9 mouse cellular contexts compared by ENCODE assay signal in genomic region chr7:45719738-45720412, GRCm38 (mm10). TPM values are rescaled to one million over a fixed set of nuclear protein-coding genes. Genes with fewer than 3 reads are reported as not detected.
DNase-seq lines count a peak whose midpoint lies in the region; ATAC-seq and TF ChIP-seq lines count a peak whose summit lies in the region.
"Had no signal": no experiment of that assay in that cellular context is flagged by ENCODE, and none has a peak within 500 bp of the region (broad histone marks: within the 10 kb centered on the region; RNA-seq: fewer than 3 reads in every experiment).

No protein-coding gene starts in this region.

- no peak for ATAC-seq in kidney, embryonic 15.5 days (replicated peaks; ENCODE audit: low FRiP score)
- ATAC-seq in forebrain, postnatal 0 days: no peak
- ATAC-seq in liver, postnatal 0 days: no peak

- peak overlapping the region; percentile 75 for H3K4me3 ChIP-seq in kidney, embryonic 15.5 days (replicated peaks)
- no peak overlapping the region for H3K4me3 ChIP-seq in forebrain, postnatal 0 days (ENCODE audit: low read depth, low read length)
- H3K4me3 ChIP-seq in liver, postnatal 0 days (ENCODE audit: low read depth, low read length): no peak overlapping the region

- DNase-seq in kidney, adult 18-20 months: no peak
- DNase-seq in ZHBTc4 (ENCODE audit: low read depth, low spot score): peak; percentile 32
- no peak for DNase-seq in forebrain, postnatal 0 days
- DNase-seq in liver, postnatal 0 days: no peak
- no peak for DNase-seq in urinary bladder, postnatal 36 days (ENCODE audit: low spot score in 2 of 2)
- DNase-seq in adrenal gland, postnatal 4 days (ENCODE audit: low spot score in 2 of 2): no peak
- DNase-seq in gastrocnemius, postnatal 14 days: no peak

- peaks cover 49% of the 10 kb centered on the region for H3K4me1 ChIP-seq in kidney, embryonic 15.5 days
- H3K4me1 ChIP-seq in forebrain, postnatal 0 days (ENCODE audit: insufficient read depth): peaks cover 12% of the 10 kb centered on the region
- peaks cover 28% of the 10 kb centered on the region for H3K4me1 ChIP-seq in liver, postnatal 0 days (ENCODE audit: insufficient read depth)

- WGBS in kidney, embryonic 15.5 days: 91% methylated on average over 16 of the region's 16 CpGs
- WGBS in forebrain, postnatal 0 days: 86% methylated on average over 15 of the region's 16 CpGs
- 88% methylated on average over 15 of the region's 16 CpGs for whole genome bisulfite sequencing in liver, postnatal 0 days (ENCODE audit: insufficient replicate concordance)

- H3K9me3 ChIP-seq in kidney, embryonic 15.5 days (replicated peaks): no peaks in the 10 kb centered on the region
- no peaks in the 10 kb centered on the region for H3K9me3 ChIP-seq in forebrain, postnatal 0 days (ENCODE audit: low read length)
- no peaks in the 10 kb centered on the region for H3K9me3 ChIP-seq in liver, postnatal 0 days (ENCODE audit: low read length)

- peaks cover 58% of the 10 kb centered on the region for H3K36me3 ChIP-seq in kidney, embryonic 15.5 days
- peaks cover 46% of the 10 kb centered on the region for H3K36me3 ChIP-seq in forebrain, postnatal 0 days (ENCODE audit: insufficient read depth)
- peaks cover 21% of the 10 kb centered on the region for H3K36me3 ChIP-seq in liver, postnatal 0 days (replicated peaks; ENCODE audit: insufficient read depth, low read length)

- TF ChIP-seq EP300 in liver, postnatal 0 days (IDR thresholded peaks at IDR 0.05; ENCODE audit: low read depth): no peak

- no peak overlapping the region for H3K27ac ChIP-seq in kidney, embryonic 15.5 days
- no peak overlapping the region for H3K27ac ChIP-seq in forebrain, postnatal 0 days (ENCODE audit: low read depth, low read length)
- no peak overlapping the region for H3K27ac ChIP-seq in liver, postnatal 0 days (ENCODE audit: low read depth)

- no peak for TF ChIP-seq CTCF in forebrain, postnatal 0 days (IDR thresholded peaks at IDR 0.05; ENCODE audit: low read depth)
- no peak for TF ChIP-seq CTCF in liver, postnatal 0 days (IDR thresholded peaks at IDR 0.05; ENCODE audit: low read depth)

- peak overlapping the region; percentile 70 for H3K4me2 ChIP-seq in kidney, embryonic 15.5 days
- H3K4me2 ChIP-seq in forebrain, postnatal 0 days (ENCODE audit: low read depth): 0 out of 2 replicates have a peak overlapping the region, but pooled peaks have one; percentile 65
- peak overlapping the region; percentile 89 for H3K4me2 ChIP-seq in liver, postnatal 0 days (ENCODE audit: low read depth, low read length)

- H3K9ac ChIP-seq in kidney, embryonic 15.5 days: peak overlapping the region; percentile 94; the same call in 1 of the 2 replicates
- no peak overlapping the region for H3K9ac ChIP-seq in forebrain, postnatal 0 days
- H3K9ac ChIP-seq in liver, postnatal 0 days (replicated peaks): peak overlapping the region; percentile 97

- H3K27me3 ChIP-seq in kidney, embryonic 15.5 days: no peaks in the 10 kb centered on the region
- H3K27me3 ChIP-seq in forebrain, postnatal 0 days (ENCODE audit: insufficient read depth, low read length): no peaks in the 10 kb centered on the region
- no peaks in the 10 kb centered on the region for H3K27me3 ChIP-seq in liver, postnatal 0 days (ENCODE audit: insufficient read depth, low read length)

- intact Hi-C loops in gastrocnemius, postnatal 14 days (cut with DNase I; ENCODE audit: low total_unique reads): no loop called here

RNA-seq across cellular contexts. Expression of gene Fam83e, which starts 1.1 kb away (rescaled TPM):
- polyA plus RNA-seq in kidney, embryonic 15.5 days (2015; fragmentation: Nextera tagmentation; extraction: Ambion mirVana): 1.4 and 2.5 TPM in 2 replicates
- 0.31 and 0.33 TPM in 2 replicates for total RNA-seq in forebrain, postnatal 0 days (2014; rRNA removed)
- 0.09 TPM in 1 of 2 replicates, not detected in the other for polyA plus RNA-seq in forebrain, postnatal 0 days (2015; fragmentation: Nextera tagmentation; extraction: Ambion mirVana)
- polyA plus RNA-seq in liver, postnatal 0 days (2015; fragmentation: Nextera tagmentation; extraction: Ambion mirVana): 0.13 TPM in 1 of 2 replicates, not detected in the other
- total RNA-seq in adrenal gland, postnatal 4 days (2021): under 1 TPM; 0.45 to 0.62 TPM
- total RNA-seq in gastrocnemius, postnatal 14 days (2021): under 1 TPM; 0.16 TPM

RNA-seq across cellular contexts. Expression of gene Sphk2, which starts 2.1 kb away (rescaled TPM):
- 28.1 and 33.7 TPM in 2 replicates for polyA plus RNA-seq in kidney, embryonic 15.5 days (2015; fragmentation: Nextera tagmentation; extraction: Ambion mirVana)
- total RNA-seq in forebrain, postnatal 0 days (2014; rRNA removed): 19.6 and 21.5 TPM in 2 replicates
- polyA plus RNA-seq in forebrain, postnatal 0 days (2015; fragmentation: Nextera tagmentation; extraction: Ambion mirVana): 16.5 and 18.7 TPM in 2 replicates
- polyA plus RNA-seq in liver, postnatal 0 days (2015; fragmentation: Nextera tagmentation; extraction: Ambion mirVana): 15.5 and 17.3 TPM in 2 replicates
- 10 to 100 TPM; 30.1 to 33.3 TPM for total RNA-seq in adrenal gland, postnatal 4 days (2021)
- total RNA-seq in gastrocnemius, postnatal 14 days (2021): 10 to 100 TPM; 12.0 to 13.2 TPM

RNA-seq across cellular contexts. Expression of gene Rpl18, which starts 4.6 kb away (rescaled TPM):
- polyA plus RNA-seq in kidney, embryonic 15.5 days (2015; fragmentation: Nextera tagmentation; extraction: Ambion mirVana): 1,132 and 1,166 TPM in 2 replicates
- 891 and 1,057 TPM in 2 replicates for total RNA-seq in forebrain, postnatal 0 days (2014; rRNA removed)
- 517 and 655 TPM in 2 replicates for polyA plus RNA-seq in forebrain, postnatal 0 days (2015; fragmentation: Nextera tagmentation; extraction: Ambion mirVana)
- polyA plus RNA-seq in liver, postnatal 0 days (2015; fragmentation: Nextera tagmentation; extraction: Ambion mirVana): 494 and 510 TPM in 2 replicates
- 1,000 to 10,000 TPM; 1,215 to 1,230 TPM for total RNA-seq in adrenal gland, postnatal 4 days (2021)
- 100 to 1,000 TPM; 607 to 662 TPM for total RNA-seq in gastrocnemius, postnatal 14 days (2021)

RNA-seq across cellular contexts. Expression of gene Spaca4, which starts 5.7 kb away (rescaled TPM):
- polyA plus RNA-seq in kidney, embryonic 15.5 days (2015; fragmentation: Nextera tagmentation; extraction: Ambion mirVana): not detected in 2 replicates
- not detected in 2 replicates for total RNA-seq in forebrain, postnatal 0 days (2014; rRNA removed)
- not detected in 2 replicates for polyA plus RNA-seq in forebrain, postnatal 0 days (2015; fragmentation: Nextera tagmentation; extraction: Ambion mirVana)
- polyA plus RNA-seq in liver, postnatal 0 days (2015; fragmentation: Nextera tagmentation; extraction: Ambion mirVana): not detected in 2 replicates
- not detected for total RNA-seq in adrenal gland, postnatal 4 days (2021)
- not detected for total RNA-seq in gastrocnemius, postnatal 14 days (2021)
- polyA plus RNA-seq: cortical plate, adult 2 months had no signal

RNA-seq across cellular contexts. Expression of gene Dbp, which starts 15.0 kb away (rescaled TPM):
- 3.7 and 4.7 TPM in 2 replicates for polyA plus RNA-seq in kidney, embryonic 15.5 days (2015; fragmentation: Nextera tagmentation; extraction: Ambion mirVana)
- total RNA-seq in forebrain, postnatal 0 days (2014; rRNA removed): 9.0 and 11.7 TPM in 2 replicates
- 6.4 and 6.6 TPM in 2 replicates for polyA plus RNA-seq in forebrain, postnatal 0 days (2015; fragmentation: Nextera tagmentation; extraction: Ambion mirVana)
- polyA plus RNA-seq in liver, postnatal 0 days (2015; fragmentation: Nextera tagmentation; extraction: Ambion mirVana): 3.6 and 5.2 TPM in 2 replicates
- 100 to 1,000 TPM; 101 to 129 TPM for total RNA-seq in adrenal gland, postnatal 4 days (2021)
- total RNA-seq in gastrocnemius, postnatal 14 days (2021): 10 to 100 TPM; 20.6 to 32.8 TPM
